Mouse (Mus musculus) yolk sac, embryonic 10.5 days (tissue): ENCODE data around the gene Zfp964.
"Not testable (repeated sequence)": the region's sequence is repeated elsewhere in the genome, so short reads cannot be mapped to it uniquely, and the experiment has no call there.

Experiments
- DNase-seq: peaks from one replicate; pipeline ENCODE4 v3.0.0-alpha.2; 2017; ENCODE audit warnings: low spot score

Gene Zfp964

GRCm38 (mm10) chr8:69654358-69654981 lies at the start of gene Zfp964:
TSS of gene Zfp964 (plus strand) at chr8:69654479.
- DNase-seq, result peak; percentile 93

GRCm38 (mm10) chr8:69614687-69615086 lies 39.6 kb upstream of the Zfp964 start:
- no peak for DNase-seq

GRCm38 (mm10) chr8:69618078-69618477 lies 36.2 kb upstream of the Zfp964 start:
- no peak for DNase-seq

- DNase-seq, result peak; percentile 98
These were observed 29.0 kb upstream of the Zfp964 start, which contains the start of gene Zfp868 for GRCm38 (mm10) chr8:69625095-69625789. TSS of gene Zfp868 (minus strand) at chr8:69625548.

- no peak for DNase-seq
These were observed 396 bp upstream of the Zfp964 start for GRCm38 (mm10) chr8:69653808-69654357.

- DNase-seq, result no peak
These were observed 7.0 kb downstream of the Zfp964 start for GRCm38 (mm10) chr8:69661294-69661693.

- DNase-seq, result not testable (repeated sequence)
These were observed 10.8 kb downstream of the Zfp964 start for GRCm38 (mm10) chr8:69665051-69665450.

- no peak for DNase-seq
These were observed 47.5 kb downstream of the Zfp964 start for GRCm38 (mm10) chr8:69701810-69702209.

GRCm38 (mm10) chr8:69710624-69711023 lies 56.3 kb downstream of the Zfp964 start, which contains the start of gene Zfp869:
TSS of gene Zfp869 (minus strand) at chr8:69710724.
- not testable (repeated sequence) for DNase-seq

- DNase-seq, result no peak
These were observed 59.2 kb downstream of the Zfp964 start for GRCm38 (mm10) chr8:69713516-69713915.

GRCm38 (mm10) chr8:69715366-69715765 lies 61.1 kb downstream of the Zfp964 start:
- DNase-seq, result no peak
